Mouse (Mus musculus): ENCODE measurements around the gene Adcy10.

GRCm38 (mm10) chr1:165585389-165586104 is 100.6 kb downstream of the Adcy10 start:
- TF ChIP-seq CTCF (IDR thresholded peaks at IDR 0.05; ENCODE audit: low read depth), result no peak
- TF ChIP-seq EP300 (IDR thresholded peaks at IDR 0.05; ENCODE audit: low read depth), result no peak
